Mouse (Mus musculus): ENCODE results near the gene Eif2b1. TPM values are rescaled to one million over a fixed set of nuclear protein-coding genes. Genes with fewer than 3 reads are reported as not detected.

Gene Eif2b1
- polyA plus RNA-seq, 1 experiment, result 10.9 TPM

- TF ChIP-seq FLI1 (IDR thresholded peaks at IDR 0.05; ENCODE audit: low read length) (no peak), GATA1 (IDR thresholded peaks at IDR 0.05; ENCODE audit: borderline replicate concordance, low read length) (no peak)
- Histone ChIP-seq H3K27me3 (replicated peaks) (peaks cover 56% of the 10 kb centered on the region), H3K9me3 (no peaks in the 10 kb centered on the region), H3K36me3 (replicated peaks; ENCODE audit: low read length) (no peaks in the 10 kb centered on the region), H3K4me3 (replicated peaks) (peak within 1 kb of the TSS; percentile 97), H3K4me1 (peaks cover 60% of the 10 kb centered on the region)
These were observed 48.0 kb downstream of the Eif2b1 start, which contains the start of gene Rilpl1 for GRCm38 (mm10) chr5:124530655-124531582. Gene Rilpl1, minus strand, starts transcription at chr5:124531391.

GRCm38 (mm10) chr5:124529697-124530096, 49.2 kb downstream of the Eif2b1 start:
- Histone ChIP-seq H3K4me3 (replicated peaks) (peak overlapping the region; percentile 97), H3K27me3 (replicated peaks) (peaks cover 57% of the 10 kb centered on the region), H3K36me3 (replicated peaks; ENCODE audit: low read length) (no peaks in the 10 kb centered on the region), H3K9me3 (no peaks in the 10 kb centered on the region), H3K4me1 (peaks cover 61% of the 10 kb centered on the region)
- TF ChIP-seq GATA1 (IDR thresholded peaks at IDR 0.05; ENCODE audit: borderline replicate concordance, low read length) (no peak), FLI1 (IDR thresholded peaks at IDR 0.05; ENCODE audit: low read length) (no peak)

- Histone ChIP-seq H3K4me1 (peaks cover 61% of the 10 kb centered on the region), H3K27me3 (replicated peaks) (peaks cover 59% of the 10 kb centered on the region), H3K4me3 (replicated peaks) (peak overlapping the region; percentile 59), H3K9me3 (no peaks in the 10 kb centered on the region), H3K36me3 (replicated peaks; ENCODE audit: low read length) (no peaks in the 10 kb centered on the region)
- no peak for TF ChIP-seq FLI1 (IDR thresholded peaks at IDR 0.05; ENCODE audit: low read length)
These were observed 49.7 kb downstream of the Eif2b1 start for GRCm38 (mm10) chr5:124529191-124529651.

GRCm38 (mm10) chr5:124528791-124529190, 50.1 kb downstream of the Eif2b1 start:
- no peaks in the 10 kb centered on the region for H3K36me3 ChIP-seq (replicated peaks; ENCODE audit: low read length)
- H3K9me3 ChIP-seq, result no peaks in the 10 kb centered on the region
- H3K4me1 ChIP-seq, result peaks cover 62% of the 10 kb centered on the region
- TF ChIP-seq FLI1 (IDR thresholded peaks at IDR 0.05; ENCODE audit: low read length), result no peak
- peaks cover 59% of the 10 kb centered on the region for H3K27me3 ChIP-seq (replicated peaks)
- H3K4me3 ChIP-seq (replicated peaks), result no peak overlapping the region

- Histone ChIP-seq H3K9me3 (no peaks in the 10 kb centered on the region), H3K27me3 (replicated peaks) (peaks cover 56% of the 10 kb centered on the region), H3K4me3 (replicated peaks) (no peak overlapping the region), H3K36me3 (replicated peaks; ENCODE audit: low read length) (no peaks in the 10 kb centered on the region), H3K4me1 (peaks cover 60% of the 10 kb centered on the region)
- TF ChIP-seq GATA1 (IDR thresholded peaks at IDR 0.05; ENCODE audit: borderline replicate concordance, low read length), result no peak
- TF ChIP-seq FLI1 (IDR thresholded peaks at IDR 0.05; ENCODE audit: low read length), result no peak
These were observed 50.6 kb downstream of the Eif2b1 start for GRCm38 (mm10) chr5:124528351-124528750.

GRCm38 (mm10) chr5:124524943-124525342, 54.0 kb downstream of the Eif2b1 start:
- H3K4me3 ChIP-seq (replicated peaks), result no peak overlapping the region
- TF ChIP-seq FLI1 (IDR thresholded peaks at IDR 0.05; ENCODE audit: low read length) (no peak), GATA1 (IDR thresholded peaks at IDR 0.05; ENCODE audit: borderline replicate concordance, low read length) (no peak)
- peaks cover 40% of the 10 kb centered on the region for H3K27me3 ChIP-seq (replicated peaks)
- peaks cover 44% of the 10 kb centered on the region for H3K4me1 ChIP-seq
- no peaks in the 10 kb centered on the region for H3K9me3 ChIP-seq
- H3K36me3 ChIP-seq (replicated peaks; ENCODE audit: low read length), result peaks cover 6% of the 10 kb centered on the region

- Histone ChIP-seq H3K27me3 (replicated peaks) (peaks cover 34% of the 10 kb centered on the region), H3K36me3 (replicated peaks; ENCODE audit: low read length) (peaks cover 6% of the 10 kb centered on the region), H3K4me1 (peaks cover 26% of the 10 kb centered on the region), H3K4me3 (replicated peaks) (no peak overlapping the region), H3K9me3 (peaks cover under 1% of the 10 kb centered on the region; the same call in 1 of the 2 replicates)
- TF ChIP-seq FLI1 (IDR thresholded peaks at IDR 0.05; ENCODE audit: low read length) (no peak), GATA1 (IDR thresholded peaks at IDR 0.05; ENCODE audit: borderline replicate concordance, low read length) (no peak)
These were observed 55.9 kb downstream of the Eif2b1 start for GRCm38 (mm10) chr5:124523032-124523431.

- Histone ChIP-seq H3K4me1 (peaks cover 24% of the 10 kb centered on the region), H3K9me3 (peaks cover 7% of the 10 kb centered on the region), H3K36me3 (replicated peaks; ENCODE audit: low read length) (peaks cover 6% of the 10 kb centered on the region), H3K27me3 (replicated peaks) (peaks cover 32% of the 10 kb centered on the region), H3K4me3 (replicated peaks) (peak overlapping the region; percentile 10)
- no peak for TF ChIP-seq FLI1 (IDR thresholded peaks at IDR 0.05; ENCODE audit: low read length)
- TF ChIP-seq GATA1 (IDR thresholded peaks at IDR 0.05; ENCODE audit: borderline replicate concordance, low read length), result no peak
These were observed 57.3 kb downstream of the Eif2b1 start for GRCm38 (mm10) chr5:124521588-124521987.

Other genes with a start within 250 kb of the Eif2b1 start
- 125 and 160 TPM in 2 replicates for gene Cdk2ap1, start 216.0 kb downstream of the Eif2b1 start, polyA plus RNA-seq (2012; ENCODE audit: insufficient read depth, low replicate concordance)
- gene Sbno1, start 153.1 kb downstream of the Eif2b1 start, polyA plus RNA-seq (2012; ENCODE audit: insufficient read depth, low replicate concordance), result 4.3 and 5.8 TPM in 2 replicates
- 134 and 294 TPM in 2 replicates for gene Kmt5a, start 139.2 kb downstream of the Eif2b1 start, polyA plus RNA-seq (2012; ENCODE audit: insufficient read depth, low replicate concordance)
- 26.5 and 65.3 TPM in 2 replicates for gene Rilpl2, start 100.8 kb downstream of the Eif2b1 start, polyA plus RNA-seq (2012; ENCODE audit: insufficient read depth, low replicate concordance)
- gene Snrnp35, start 96.0 kb downstream of the Eif2b1 start, polyA plus RNA-seq (2012; ENCODE audit: insufficient read depth, low replicate concordance), result 8.7 and 27.1 TPM in 2 replicates
- gene Rilpl1, start 47.7 kb downstream of the Eif2b1 start, polyA plus RNA-seq (2012; ENCODE audit: insufficient read depth, low replicate concordance), result 0.75 and 11.4 TPM in 2 replicates
- 72.2 and 125 TPM in 2 replicates for gene Tmed2, start 38.4 kb downstream of the Eif2b1 start, polyA plus RNA-seq (2012; ENCODE audit: insufficient read depth, low replicate concordance)
- gene Ddx55, start 26.3 kb downstream of the Eif2b1 start, polyA plus RNA-seq (2012; ENCODE audit: insufficient read depth, low replicate concordance), result 4.6 and 7.1 TPM in 2 replicates
- 3.1 TPM in 1 of 2 replicates, not detected in the other for gene Gtf2h3, start within 50 bp of the Eif2b1 start, polyA plus RNA-seq (2012; ENCODE audit: insufficient read depth, low replicate concordance)
- gene Atp6v0a2, start 49.4 kb upstream of the Eif2b1 start, polyA plus RNA-seq (2012; ENCODE audit: insufficient read depth, low replicate concordance), result 24.2 and 43.3 TPM in 2 replicates
- 0.09 and 0.93 TPM in 2 replicates for gene Dnah10, start 146.0 kb upstream of the Eif2b1 start, polyA plus RNA-seq (2012; ENCODE audit: insufficient read depth, low replicate concordance)

Measured in megakaryocyte, embryonic 14.5 days (primary cell).